ENCODE assay signal across 21 mouse cellular contexts in genomic region chr7:67402353-67402752, GRCm38 (mm10).
"Had no signal": no experiment of that assay in that cellular context is flagged by ENCODE, and none has a peak within 500 bp of the region (broad histone marks: within the 10 kb centered on the region; RNA-seq: fewer than 3 reads in every experiment).

No protein-coding gene starts in this region.

- H3K36me3 ChIP-seq: heart, embryonic 10.5 days; heart, embryonic 12.5 days; hindbrain, embryonic 13.5 days; hindbrain, embryonic 15.5 days; kidney, embryonic 15.5 days; limb, embryonic 10.5 days; limb, embryonic 12.5 days; liver, embryonic 13.5 days had no signal

- H3K4me1 ChIP-seq: heart, embryonic 10.5 days; hindbrain, embryonic 13.5 days; hindbrain, embryonic 15.5 days; kidney, embryonic 15.5 days; limb, embryonic 10.5 days; limb, embryonic 12.5 days; liver, embryonic 13.5 days had no signal

- H3K27ac ChIP-seq: heart, embryonic 10.5 days; hindbrain, embryonic 13.5 days; hindbrain, embryonic 15.5 days; hindbrain, postnatal 0 days; kidney, embryonic 15.5 days; kidney, postnatal 0 days; left cerebral cortex, adult 2 months; limb, embryonic 10.5 days; limb, embryonic 12.5 days; liver, embryonic 13.5 days had no signal

- H3K27me3 ChIP-seq: heart, embryonic 12.5 days; hindbrain, embryonic 13.5 days; hindbrain, embryonic 15.5 days; kidney, embryonic 15.5 days; limb, embryonic 12.5 days; liver, embryonic 13.5 days had no signal

- H3K4me3 ChIP-seq: heart, embryonic 10.5 days; heart, embryonic 12.5 days; hindbrain, embryonic 13.5 days; hindbrain, embryonic 15.5 days; kidney, embryonic 15.5 days; left cerebral cortex, adult 2 months; limb, embryonic 10.5 days; limb, embryonic 12.5 days; liver, embryonic 13.5 days had no signal

- DNase-seq: forebrain, postnatal 0 days; gastrocnemius, postnatal 14 days; heart, adult 18-20 months; heart, postnatal 10 days; kidney, adult 11 months; kidney, adult 2 months; kidney, adult 9 months; kidney, postnatal 14 days; kidney, postnatal 36 days; liver; liver, embryonic 13.5 days had no signal
